Mouse (Mus musculus): ENCODE data around the gene Dgke.

- no peak for TF ChIP-seq CTCF (IDR thresholded peaks at IDR 0.05; ENCODE audit: low read depth, low read length)
- no peak for TF ChIP-seq POLR2A (IDR thresholded peaks at IDR 0.05; ENCODE audit: borderline replicate concordance, low read depth, low read length)
Observed at GRCm38 (mm10) chr11:89061362-89061761, 5.3 kb downstream of the Dgke start.

Data from bone marrow macrophage, adult 2 months (primary cell).